Mouse (Mus musculus): ENCODE measurements around the gene Dusp16. TPM values are rescaled to one million over a fixed set of nuclear protein-coding genes. Genes with fewer than 3 reads are reported as not detected.

Dusp16 gene
- total RNA-seq, 1 experiment: 10.3 TPM

DNA sequence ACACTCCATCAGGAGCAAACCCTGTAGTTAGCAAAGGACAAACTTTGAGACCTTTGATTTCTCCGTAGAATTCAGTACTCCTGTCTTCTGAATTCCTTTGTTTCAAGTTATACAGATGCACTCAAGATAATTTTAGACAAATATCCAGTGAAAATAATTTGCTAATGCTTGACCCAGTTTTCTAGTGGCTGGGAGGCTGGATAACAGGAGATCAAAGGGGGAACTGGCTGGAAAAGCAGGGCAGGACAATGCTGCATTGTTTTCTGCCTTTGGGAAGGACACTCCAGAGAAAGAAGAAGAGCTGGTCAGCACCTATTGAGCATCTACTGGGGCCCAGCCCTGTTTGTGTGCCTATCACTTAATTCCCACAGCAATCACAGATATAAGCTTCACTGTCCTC is 9.1 kb upstream of the Dusp16 start:
- in situ Hi-C loops (cut with MboI; ENCODE audit: low sequenced_read_pairs in 2 of 2, unreplicated experiment in 2 of 2): no loop called here
- H3K9ac ChIP-seq (ENCODE audit: insufficient read depth, low read depth, low read length, poor library complexity, severe bottlenecking): no peak overlapping the region
- no peaks in the 10 kb centered on the region for H3K9me3 ChIP-seq (ENCODE audit: control insufficient read depth, insufficient read depth, low read depth, low read length)
- peaks cover 2 to 15% of the 10 kb centered on the region in 2 experiments for H3K4me1 ChIP-seq (ENCODE audit: control insufficient read depth in 2 of 2, insufficient read depth in 2 of 2, low read length in 2 of 2, poor library complexity in 1 of 2)
- no peak for TF ChIP-seq CHD2 (IDR thresholded peaks at IDR 0.05; ENCODE audit: low read depth, low read length)
- no peak for TF ChIP-seq MAFK (IDR thresholded peaks at IDR 0.05; ENCODE audit: insufficient read depth, low read depth, low read length)
- TF ChIP-seq ZNF384 (IDR thresholded peaks at IDR 0.05; ENCODE audit: low read depth, low read length): no peak
- TF ChIP-seq ZC3H11A (IDR thresholded peaks at IDR 0.05; ENCODE audit: borderline replicate concordance, low read depth, low read length): no peak
- no peak for TF ChIP-seq HCFC1 (IDR thresholded peaks at IDR 0.05; ENCODE audit: borderline replicate concordance, insufficient read depth, low read length)
- H3K4me3 ChIP-seq (ENCODE audit: insufficient read depth in 1 of 2, low read depth in 1 of 2, low read length in 2 of 2, poor library complexity in 1 of 2, severe bottlenecking in 1 of 2): no peak overlapping the region
- H3K36me3 ChIP-seq (ENCODE audit: control insufficient read depth, insufficient read depth, low read length, poor library complexity, severe bottlenecking): no peaks in the 10 kb centered on the region
- no peak overlapping the region for H3K27ac ChIP-seq (ENCODE audit: insufficient read depth, low read depth, low read length, poor library complexity, severe bottlenecking)
- DNase-seq (ENCODE audit: low read depth, low spot score): no peak

DNA sequence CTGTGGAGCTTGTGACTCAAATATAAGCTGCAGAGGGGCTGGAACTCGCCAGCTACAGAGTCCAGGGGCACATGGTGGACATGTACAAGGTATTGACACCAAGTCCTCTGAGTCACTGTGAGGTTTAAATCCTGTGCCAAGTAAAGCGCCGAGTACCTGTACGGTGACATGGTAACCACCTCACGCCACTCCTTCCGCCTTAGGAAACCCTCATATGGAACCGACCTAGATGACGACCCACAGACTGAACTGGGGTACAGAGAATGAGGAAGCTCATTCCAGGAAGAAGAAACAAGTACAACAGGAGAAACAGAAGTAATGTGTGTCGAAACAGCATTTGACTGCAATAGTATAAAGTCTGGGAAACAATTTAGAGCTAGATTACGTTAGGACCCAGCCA is 3.9 kb upstream of the Dusp16 start:
- no peak for DNase-seq (ENCODE audit: low read depth, low spot score)
- H3K27ac ChIP-seq (ENCODE audit: insufficient read depth, low read depth, low read length, poor library complexity, severe bottlenecking): no peak overlapping the region
- peaks cover 2 to 4% of the 10 kb centered on the region in 2 experiments; a peak in 3 of 4 replicates for H3K4me1 ChIP-seq (ENCODE audit: control insufficient read depth in 2 of 2, insufficient read depth in 2 of 2, low read length in 2 of 2, poor library complexity in 1 of 2)
- H3K36me3 ChIP-seq (ENCODE audit: control insufficient read depth, insufficient read depth, low read length, poor library complexity, severe bottlenecking): no peaks in the 10 kb centered on the region
- TF ChIP-seq CHD2 (IDR thresholded peaks at IDR 0.05; ENCODE audit: low read depth, low read length) (no peak), ZC3H11A (IDR thresholded peaks at IDR 0.05; ENCODE audit: borderline replicate concordance, low read depth, low read length) (no peak), MAFK (IDR thresholded peaks at IDR 0.05; ENCODE audit: insufficient read depth, low read depth, low read length) (no peak), ZNF384 (IDR thresholded peaks at IDR 0.05; ENCODE audit: low read depth, low read length) (no peak), HCFC1 (IDR thresholded peaks at IDR 0.05; ENCODE audit: borderline replicate concordance, insufficient read depth, low read length) (no peak)
- in situ Hi-C loops (cut with MboI; ENCODE audit: low sequenced_read_pairs in 2 of 2, unreplicated experiment in 2 of 2): no loop called here
- H3K9me3 ChIP-seq (ENCODE audit: control insufficient read depth, insufficient read depth, low read depth, low read length): no peaks in the 10 kb centered on the region
- H3K4me3 ChIP-seq (ENCODE audit: insufficient read depth in 1 of 2, low read depth in 1 of 2, low read length in 2 of 2, poor library complexity in 1 of 2, severe bottlenecking in 1 of 2): no peak overlapping the region
- H3K9ac ChIP-seq (ENCODE audit: insufficient read depth, low read depth, low read length, poor library complexity, severe bottlenecking): no peak overlapping the region

DNA sequence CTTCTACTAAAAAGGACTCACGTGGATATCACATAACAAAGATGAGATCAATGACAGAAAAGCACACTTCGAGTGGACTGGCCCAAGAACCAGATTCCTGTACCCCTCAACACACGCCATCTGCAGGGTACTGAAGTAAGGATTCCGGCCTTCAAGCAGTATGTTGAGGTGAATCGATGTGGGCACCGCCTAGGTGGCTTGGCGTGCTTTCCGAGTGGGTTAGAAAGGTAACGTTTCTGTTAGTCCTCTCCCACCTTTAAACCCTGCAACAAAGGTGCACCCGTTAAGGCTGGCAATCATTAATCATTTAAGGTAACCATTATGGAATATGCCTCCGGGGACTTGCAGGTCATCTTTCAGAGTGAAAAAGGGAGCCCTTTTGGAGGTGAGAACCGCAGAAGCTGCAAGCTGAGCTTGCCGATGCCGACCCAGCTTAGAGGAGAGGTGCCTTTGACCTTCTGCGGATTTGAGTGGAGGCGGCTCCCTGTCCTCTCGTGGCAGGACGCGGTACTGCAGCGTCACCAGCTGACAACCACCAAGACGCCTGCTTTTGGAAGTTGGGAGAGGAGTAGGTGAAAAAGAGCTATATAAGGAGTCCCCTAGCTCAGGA is 1.6 kb upstream of the Dusp16 start:
- DNase-seq (ENCODE audit: low read depth, low spot score): no peak
- peak overlapping the region in 1 of 2 experiments; percentile 37; a peak in 2 of 4 replicates for H3K4me3 ChIP-seq (ENCODE audit: insufficient read depth in 1 of 2, low read depth in 1 of 2, low read length in 2 of 2, poor library complexity in 1 of 2, severe bottlenecking in 1 of 2)

DNA sequence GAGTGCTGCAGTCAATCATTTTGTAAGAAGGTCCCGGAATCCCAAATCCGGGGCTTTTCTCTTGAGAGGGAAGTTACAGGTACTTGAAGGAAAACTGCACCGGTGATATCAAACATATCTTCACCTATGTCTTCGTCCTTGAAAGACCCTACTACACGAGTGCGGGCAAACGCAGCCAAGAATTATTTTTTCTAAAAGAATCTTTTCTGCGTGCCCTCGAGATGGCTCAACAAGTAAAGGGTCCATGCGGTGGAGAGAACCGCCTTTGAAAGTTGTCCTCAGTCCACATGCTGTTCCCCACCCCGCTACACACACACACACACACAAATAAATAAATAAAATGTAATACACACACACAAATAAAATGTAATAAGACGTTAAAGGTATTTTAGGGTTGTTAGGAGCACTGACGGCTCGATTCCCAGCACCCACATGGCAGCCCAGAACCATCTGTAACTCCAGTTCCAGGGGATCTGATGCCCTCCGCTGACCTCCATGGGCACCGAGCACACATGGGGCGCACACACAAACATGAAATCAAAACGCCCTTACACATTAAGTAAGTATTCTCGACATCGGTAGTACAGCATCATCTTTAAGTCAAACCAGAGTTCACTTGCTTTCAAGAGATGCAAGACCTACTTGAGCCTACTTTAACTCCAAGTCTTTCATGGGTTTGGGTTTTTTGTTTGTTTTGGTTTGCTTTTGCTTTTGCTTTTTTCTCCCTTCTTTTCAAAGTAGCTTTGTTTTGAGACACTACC is 801 bp upstream of the Dusp16 start:
- no peaks in the 10 kb centered on the region for H3K9me3 ChIP-seq (ENCODE audit: control insufficient read depth, insufficient read depth, low read depth, low read length)
- no peak for DNase-seq (ENCODE audit: low read depth, low spot score)
- H3K9ac ChIP-seq (ENCODE audit: insufficient read depth, low read depth, low read length, poor library complexity, severe bottlenecking): peak overlapping the region; percentile 91
- in situ Hi-C loops (cut with MboI; ENCODE audit: low sequenced_read_pairs in 2 of 2, unreplicated experiment in 2 of 2): no loop called here
- H3K27ac ChIP-seq (ENCODE audit: insufficient read depth, low read depth, low read length, poor library complexity, severe bottlenecking): no peak overlapping the region
- TF ChIP-seq HCFC1 (IDR thresholded peaks at IDR 0.05; ENCODE audit: borderline replicate concordance, insufficient read depth, low read length) (no peak), MAFK (IDR thresholded peaks at IDR 0.05; ENCODE audit: insufficient read depth, low read depth, low read length) (no peak), ZC3H11A (IDR thresholded peaks at IDR 0.05; ENCODE audit: borderline replicate concordance, low read depth, low read length) (no peak), ZNF384 (IDR thresholded peaks at IDR 0.05; ENCODE audit: low read depth, low read length) (no peak), CHD2 (IDR thresholded peaks at IDR 0.05; ENCODE audit: low read depth, low read length) (no peak)
- peak overlapping the region; percentile 71 to 92 for H3K4me3 ChIP-seq (ENCODE audit: insufficient read depth in 1 of 2, low read depth in 1 of 2, low read length in 2 of 2, poor library complexity in 1 of 2, severe bottlenecking in 1 of 2)
- H3K36me3 ChIP-seq (ENCODE audit: control insufficient read depth, insufficient read depth, low read length, poor library complexity, severe bottlenecking): no peaks in the 10 kb centered on the region
- peaks cover 2 to 7% of the 10 kb centered on the region in 2 experiments; a peak in 3 of 4 replicates for H3K4me1 ChIP-seq (ENCODE audit: control insufficient read depth in 2 of 2, insufficient read depth in 2 of 2, low read length in 2 of 2, poor library complexity in 1 of 2)

More for the DNA sequence above, 1.6 kb upstream of the Dusp16 start:
- TF ChIP-seq ZNF384 (IDR thresholded peaks at IDR 0.05; ENCODE audit: low read depth, low read length) (no peak), ZC3H11A (IDR thresholded peaks at IDR 0.05; ENCODE audit: borderline replicate concordance, low read depth, low read length) (no peak), HCFC1 (IDR thresholded peaks at IDR 0.05; ENCODE audit: borderline replicate concordance, insufficient read depth, low read length) (0 out of 2 replicates have a peak, but pooled peaks have one; percentile 24)
- in situ Hi-C loops (cut with MboI; ENCODE audit: low sequenced_read_pairs in 2 of 2, unreplicated experiment in 2 of 2): no loop called here
- no peaks in the 10 kb centered on the region for H3K9me3 ChIP-seq (ENCODE audit: control insufficient read depth, insufficient read depth, low read depth, low read length)
- peaks cover 2 to 7% of the 10 kb centered on the region in 2 experiments; a peak in 3 of 4 replicates for H3K4me1 ChIP-seq (ENCODE audit: control insufficient read depth in 2 of 2, insufficient read depth in 2 of 2, low read length in 2 of 2, poor library complexity in 1 of 2)
- H3K9ac ChIP-seq (ENCODE audit: insufficient read depth, low read depth, low read length, poor library complexity, severe bottlenecking): peak overlapping the region; percentile 10; the same call in 1 of the 2 replicates
- no peaks in the 10 kb centered on the region for H3K36me3 ChIP-seq (ENCODE audit: control insufficient read depth, insufficient read depth, low read length, poor library complexity, severe bottlenecking)
- H3K27ac ChIP-seq (ENCODE audit: insufficient read depth, low read depth, low read length, poor library complexity, severe bottlenecking): no peak overlapping the region

All from ES-E14 (cell line).